In genomic region chr5:144483659-144484375, GRCm38 (mm10) we compare ENCODE assay signal across 15 mouse cellular contexts.
DNase-seq lines count a peak whose midpoint lies in the region; ATAC-seq and TF ChIP-seq lines count a peak whose summit lies in the region.
"Had no signal": no experiment of that assay in that cellular context is flagged by ENCODE, and none has a peak within 500 bp of the region (broad histone marks: within the 10 kb centered on the region; RNA-seq: fewer than 3 reads in every experiment).

No protein-coding gene starts in this region.

- no peak overlapping the region for H3K4me3 ChIP-seq in kidney, embryonic 14.5 days (ENCODE audit: low read length)
- no peak overlapping the region for H3K4me3 ChIP-seq in forebrain, embryonic 13.5 days
- no peak overlapping the region for H3K4me3 ChIP-seq in thymus, adult 2 months (ENCODE audit: control insufficient read depth, insufficient read depth, low read length)
- H3K4me3 ChIP-seq: gastrocnemius, adult 2 months; heart, embryonic 10.5 days; liver, embryonic 12.5 days had no signal

- no peak for DNase-seq in kidney, adult 11 months
- DNase-seq in brain, adult 2 months (ENCODE audit: low read depth, low spot score) = peak; percentile 45
- peak; percentile 19 to 25 for DNase-seq in layer of hippocampus, postnatal 10 days (ENCODE audit: low spot score in 2 of 2)
- DNase-seq in heart, adult 8-10 months (ENCODE audit: low spot score) = no peak
- DNase-seq in urinary bladder, postnatal 14 days (ENCODE audit: low spot score) = no peak
- no peak for DNase-seq in thymus, adult 2 months
- DNase-seq: adrenal gland, postnatal 10 days; cerebellum, postnatal 25 days; gastrocnemius, adult 2 months; right cerebral cortex, postnatal 25 days had no signal

- H3K27ac ChIP-seq in kidney, embryonic 14.5 days (ENCODE audit: low read depth, low read length) = no peak overlapping the region
- H3K27ac ChIP-seq in forebrain, embryonic 13.5 days = peak overlapping the region; percentile 35; the same call in 1 of the 2 replicates
- no peak overlapping the region for H3K27ac ChIP-seq in thymus, adult 2 months (ENCODE audit: control insufficient read depth, insufficient read depth, low read length)
- H3K27ac ChIP-seq: gastrocnemius, adult 2 months; heart, embryonic 10.5 days; liver, embryonic 12.5 days had no signal

- 39% methylated on average over 16 of the region's 16 CpGs for WGBS in kidney, embryonic 14.5 days
- WGBS in forebrain, embryonic 13.5 days = 24% methylated on average over 16 of the region's 16 CpGs
- WGBS in thymus, adult 2 months = 77% methylated on average over 16 of the region's 16 CpGs

- 0 out of 2 replicates have a peak, but pooled peaks cover 3% of the 10 kb centered on the region for H3K4me1 ChIP-seq in kidney, embryonic 14.5 days (ENCODE audit: control insufficient read depth, insufficient read depth, low read length)
- H3K4me1 ChIP-seq in forebrain, embryonic 13.5 days = peaks cover 32% of the 10 kb centered on the region
- no peaks in the 10 kb centered on the region for H3K4me1 ChIP-seq in thymus, adult 2 months (replicated peaks; ENCODE audit: control insufficient read depth, insufficient read depth, low read length)
- H3K4me1 ChIP-seq: heart, embryonic 10.5 days; liver, embryonic 12.5 days had no signal

- TF ChIP-seq POLR2A in thymus, adult 2 months (IDR thresholded peaks at IDR 0.05; ENCODE audit: control insufficient read depth, extremely low read depth, insufficient read depth, low read length, poor library complexity) = no peak

- no peak overlapping the region for H3K4me2 ChIP-seq in kidney, embryonic 14.5 days (replicated peaks; ENCODE audit: low read depth, low read length)
- peak overlapping the region; percentile 19 for H3K4me2 ChIP-seq in forebrain, embryonic 13.5 days
- H3K4me2 ChIP-seq: liver, embryonic 12.5 days had no signal

- no peaks in the 10 kb centered on the region for H3K36me3 ChIP-seq in kidney, embryonic 14.5 days (ENCODE audit: control insufficient read depth, insufficient read depth, low read length)
- H3K36me3 ChIP-seq in forebrain, embryonic 13.5 days (ENCODE audit: poor library complexity, severe bottlenecking) = no peaks in the 10 kb centered on the region
- no peaks in the 10 kb centered on the region for H3K36me3 ChIP-seq in thymus, adult 2 months (ENCODE audit: control insufficient read depth, insufficient read depth, low read length)
- H3K36me3 ChIP-seq: heart, embryonic 10.5 days; liver, embryonic 12.5 days had no signal

- no peaks in the 10 kb centered on the region for H3K27me3 ChIP-seq in kidney, embryonic 14.5 days (ENCODE audit: control insufficient read depth, insufficient read depth, low read length)
- H3K27me3 ChIP-seq in forebrain, embryonic 13.5 days = no peaks in the 10 kb centered on the region
- H3K27me3 ChIP-seq in thymus, adult 2 months (ENCODE audit: control insufficient read depth, insufficient read depth, low read length) = no peaks in the 10 kb centered on the region
- H3K27me3 ChIP-seq: liver, embryonic 12.5 days had no signal

- H3K9me3 ChIP-seq in kidney, embryonic 14.5 days (ENCODE audit: control insufficient read depth, low read length) = no peaks in the 10 kb centered on the region
- H3K9me3 ChIP-seq in forebrain, embryonic 13.5 days (replicated peaks) = no peaks in the 10 kb centered on the region
- H3K9me3 ChIP-seq: heart, embryonic 10.5 days had no signal

- ATAC-seq in kidney, embryonic 14.5 days (ENCODE audit: low FRiP score, low TSS enrichment) = 0 out of 2 replicates have a peak, but pooled peaks have one; percentile 55
- ATAC-seq in forebrain, embryonic 13.5 days = peak; percentile 69; the same call in 1 of the 2 replicates
- ATAC-seq: liver, embryonic 12.5 days; lung, postnatal 0 days had no signal

- no peak for TF ChIP-seq CTCF in thymus, adult 2 months (IDR thresholded peaks at IDR 0.05; ENCODE audit: borderline replicate concordance, control insufficient read depth, extremely low read depth, insufficient read depth, low read length, poor library complexity)

- H3K9ac ChIP-seq in kidney, embryonic 14.5 days (ENCODE audit: low read depth, low read length) = no peak overlapping the region
- H3K9ac ChIP-seq in forebrain, embryonic 13.5 days = no peak overlapping the region
- H3K9ac ChIP-seq: liver, embryonic 12.5 days had no signal

Comparison
In these comparisons a context has a peak if more than half of its experiments do, and no peak if none do; other contexts are left out.
1. DNase-seq: peak in brain, adult 2 months (single experiment) and layer of hippocampus, postnatal 10 days (2 of 2); none in kidney, adult 11 months (single experiment), heart, adult 8-10 months (single experiment), urinary bladder, postnatal 14 days (single experiment) and thymus, adult 2 months (single experiment).